Mouse (Mus musculus) hindbrain, postnatal 0 days (tissue): ENCODE data around the gene Traf3ip1. TPM values are rescaled to one million over a fixed set of nuclear protein-coding genes. Genes with fewer than 3 reads are reported as not detected.

Source experiments
- ATAC-seq: fragments of 200-750 bp; cut with Nextera tagmentation; 2 replicates; pipeline ENCODE4 v1.8.0; 2017; ENCODE audit warnings: mild to moderate bottlenecking, moderate TSS enrichment, moderate library complexity
- DNase-seq: peaks from one replicate; pipeline ENCODE4 v3.0.0-alpha.2; 2015; ENCODE audit warnings: low spot score
- H3K27ac ChIP-seq: fragments of 300-500 bp; sonication (generic); 2 replicates; pipeline ENCODE4 v1.5.1; 2014; ENCODE audit warnings: mild to moderate bottlenecking
- H3K27me3 ChIP-seq: fragments of 300-500 bp; sonication (generic); 2 replicates; pipeline ENCODE4 v1.6.1; 2014; ENCODE audit warnings: low read length, mixed read lengths; ENCODE audit not compliant: insufficient read depth
- H3K36me3 ChIP-seq: fragments of 300-500 bp; sonication (generic); 2 replicates; pipeline ENCODE4 v1.6.1; 2014; ENCODE audit warnings: low read length, mixed read lengths; ENCODE audit not compliant: insufficient read depth
- H3K4me1 ChIP-seq: fragments of 300-500 bp; sonication (generic); 2 replicates; pipeline ENCODE4 v1.6.1; 2014; ENCODE audit warnings: antibody characterized with exemption, low read length, mixed read lengths; ENCODE audit not compliant: insufficient read depth
- H3K4me2 ChIP-seq: fragments of 300-500 bp; sonication (generic); 2 replicates; pipeline ENCODE4 v1.6.1; 2014; ENCODE audit warnings: low read depth, mild to moderate bottlenecking, low read length, moderate library complexity, mixed read lengths
- H3K4me3 ChIP-seq: fragments of 300-500 bp; sonication (generic); 2 replicates; pipeline ENCODE4 v1.5.1; 2014; ENCODE audit warnings: low read length
- H3K9ac ChIP-seq: fragments of 300-500 bp; sonication (generic); replicated peaks from 2 replicates; pipeline ENCODE4 v1.6.1; 2014; ENCODE audit warnings: mild to moderate bottlenecking, low read length, moderate library complexity, mixed read lengths
- H3K9me3 ChIP-seq: fragments of 300-500 bp; sonication (generic); 2 replicates; pipeline ENCODE4 v1.6.1; 2016; ENCODE audit warnings: low read length, mixed read lengths
- CTCF ChIP-seq: IDR thresholded peaks from 2 replicates; pipeline ENCODE4 v1.5.1; 2016; ENCODE audit warnings: antibody characterized with exemption, control low read depth, low read depth
- WGBS: fragments of 180-500 bp; shearing (Covaris S2); extraction: QIAGEN DNeasy Blood & Tissue Kit; methylation state at CpG from one replicate; pipeline ENCODE4 v1.1.7; 2014; 5-methylcytosine and 5-hydroxymethylcytosine counted together
- polyA plus RNA-seq: library from polyadenylated mRNA; unstranded; fragments of >200 nt; fragmentation: Nextera tagmentation; extraction: Ambion mirVana; gene quantifications from 2 replicates; pipeline ENCODE4 v1.2.1, GENCODE M21; 2015
- total RNA-seq: library from RNA; depleted of rRNA; stranded (reverse); fragments of >200 nt; gene quantifications from 2 replicates; pipeline ENCODE4 v1.2.3, GENCODE M21; 2014; rRNA removed

The Traf3ip1 gene
- total and polyA plus RNA-seq, 2 experiments from 2014 or later: 7.4 to 11.7 TPM

DNA sequence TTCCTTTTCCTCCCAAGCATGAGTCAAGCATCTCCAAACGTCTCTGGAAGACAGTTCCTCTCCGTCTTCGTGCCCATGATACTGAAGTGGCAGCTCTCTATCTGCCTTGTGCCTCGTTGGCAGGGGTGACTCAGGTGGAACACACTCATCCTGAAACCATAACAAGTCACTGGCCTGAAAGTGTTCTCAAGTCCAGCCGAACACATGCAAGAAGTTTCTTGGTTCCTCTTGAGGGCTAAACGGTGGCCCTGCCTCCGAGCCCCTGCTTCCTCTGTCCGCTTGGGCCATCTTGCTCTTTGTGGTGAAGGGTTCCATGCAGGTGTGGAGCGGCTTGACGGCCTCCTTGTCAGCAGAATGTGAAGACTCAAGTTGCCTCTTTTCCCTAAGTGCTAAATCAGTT, 78.0 kb downstream of the Traf3ip1 start:
- no peaks in the 10 kb centered on the region for H3K36me3 ChIP-seq
- no peak overlapping the region for H3K27ac ChIP-seq
- TF ChIP-seq CTCF: no peak
- no peaks in the 10 kb centered on the region for H3K4me1 ChIP-seq
- ATAC-seq (no peak), DNase-seq (no peak)
- H3K4me3 ChIP-seq: no peak overlapping the region
- 89% methylated on average over 10 of the region's 10 CpGs for WGBS
- H3K9ac ChIP-seq: no peak overlapping the region
- no peaks in the 10 kb centered on the region for H3K9me3 ChIP-seq
- H3K4me2 ChIP-seq: no peak overlapping the region
- H3K27me3 ChIP-seq: no peaks in the 10 kb centered on the region

DNA sequence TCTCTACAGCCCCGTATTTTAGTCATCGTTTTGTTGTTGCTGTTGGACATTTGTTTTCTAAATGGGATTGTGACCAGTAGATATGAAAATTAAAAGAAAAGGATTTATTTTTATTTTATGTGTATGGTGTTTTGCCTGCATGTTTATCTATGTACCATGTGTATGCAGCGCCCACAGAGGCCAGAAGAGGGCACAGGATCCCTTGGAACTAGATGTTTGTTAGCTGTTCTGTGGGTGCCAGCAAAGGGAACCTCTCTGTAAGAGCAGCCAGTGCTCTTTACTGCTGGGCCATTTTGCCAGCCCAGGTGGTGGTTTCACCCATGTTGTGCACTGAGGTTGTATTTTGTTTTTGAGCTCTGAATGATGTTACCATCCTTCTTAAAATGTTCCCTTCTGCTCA, 79.8 kb downstream of the Traf3ip1 start:
- Histone ChIP-seq H3K9me3 (no peaks in the 10 kb centered on the region), H3K4me3 (no peak overlapping the region), H3K9ac (no peak overlapping the region), H3K27ac (no peak overlapping the region), H3K4me1 (no peaks in the 10 kb centered on the region), H3K27me3 (no peaks in the 10 kb centered on the region), H3K36me3 (no peaks in the 10 kb centered on the region), H3K4me2 (no peak overlapping the region)
- ATAC-seq (peak; percentile 70; the same call in 1 of the 2 replicates), DNase-seq (peak; percentile 79)
- peak; percentile 89 for TF ChIP-seq CTCF
- 66% methylated on average over 3 of the region's 3 CpGs for WGBS

- no peak overlapping the region for H3K4me2 ChIP-seq
- no peaks in the 10 kb centered on the region for H3K36me3 ChIP-seq
- no peak overlapping the region for H3K9ac ChIP-seq
- no peaks in the 10 kb centered on the region for H3K4me1 ChIP-seq
- DNase-seq: no peak
- WGBS: 76% methylated on average over 7 of the region's 7 CpGs
- no peak for ATAC-seq
- no peaks in the 10 kb centered on the region for H3K27me3 ChIP-seq
- no peak for TF ChIP-seq CTCF
- H3K27ac ChIP-seq: no peak overlapping the region
- no peaks in the 10 kb centered on the region for H3K9me3 ChIP-seq
- no peak overlapping the region for H3K4me3 ChIP-seq
Observed at GRCm38 (mm10) chr1:91577883-91578517, 83.6 kb downstream of the Traf3ip1 start.

Other genes starting within 250 kb of the Traf3ip1 start
- 34.1 and 37.1 TPM in 2 replicates for gene Ube2f, start 244.3 kb upstream of the Traf3ip1 start, total RNA-seq
- gene Ube2f, start 244.3 kb upstream of the Traf3ip1 start, polyA plus RNA-seq: 46.7 and 55.5 TPM in 2 replicates
- gene Scly, start 196.3 kb upstream of the Traf3ip1 start, total RNA-seq: 15.2 TPM in 2 replicates
- gene Scly, start 196.3 kb upstream of the Traf3ip1 start, polyA plus RNA-seq: 9.7 and 9.9 TPM in 2 replicates
- 0.07 and 0.26 TPM in 2 replicates for gene Espnl, start 172.6 kb upstream of the Traf3ip1 start, total RNA-seq
- 0.10 and 0.25 TPM in 2 replicates for gene Espnl, start 172.6 kb upstream of the Traf3ip1 start, polyA plus RNA-seq
- 0.31 and 0.79 TPM in 2 replicates for gene Klhl30, start 143.6 kb upstream of the Traf3ip1 start, total RNA-seq
- 0.25 and 0.29 TPM in 2 replicates for gene Klhl30, start 143.6 kb upstream of the Traf3ip1 start, polyA plus RNA-seq
- gene Erfe, start 128.2 kb upstream of the Traf3ip1 start, total RNA-seq: 0.25 and 0.42 TPM in 2 replicates
- 0.15 and 0.19 TPM in 2 replicates for gene Erfe, start 128.2 kb upstream of the Traf3ip1 start, polyA plus RNA-seq
- 66.7 and 66.9 TPM in 2 replicates for gene Ilkap, start 95.8 kb upstream of the Traf3ip1 start, total RNA-seq
- 119 and 120 TPM in 2 replicates for gene Ilkap, start 95.8 kb upstream of the Traf3ip1 start, polyA plus RNA-seq
- 154 and 160 TPM in 2 replicates for gene Hes6, start 80.6 kb upstream of the Traf3ip1 start, total RNA-seq
- gene Hes6, start 80.6 kb upstream of the Traf3ip1 start, polyA plus RNA-seq: 129 and 131 TPM in 2 replicates
- gene Per2, start 35.3 kb upstream of the Traf3ip1 start, total RNA-seq: 10.0 and 12.0 TPM in 2 replicates
- 4.2 and 5.1 TPM in 2 replicates for gene Per2, start 35.3 kb upstream of the Traf3ip1 start, polyA plus RNA-seq
- 35.2 and 41.9 TPM in 2 replicates for gene Asb1, start 45.9 kb downstream of the Traf3ip1 start, total RNA-seq
- gene Asb1, start 45.9 kb downstream of the Traf3ip1 start, polyA plus RNA-seq: 9.5 and 10.2 TPM in 2 replicates